Mouse (Mus musculus): ENCODE results near the gene Treml1.
"Not testable (repeated sequence)": the region's sequence is repeated elsewhere in the genome, so short reads cannot be mapped to it uniquely, and the experiment has no call there.

Gene Treml1

GRCm38 (mm10) chr17:48359616-48360015 lies at the start of gene Treml1:
Gene Treml1, plus strand, starts transcription at chr17:48359916.
- no peak for DNase-seq (ENCODE audit: low spot score)

GRCm38 (mm10) chr17:48312124-48312523 lies 47.6 kb upstream of the Treml1 start:
- no peak for DNase-seq (ENCODE audit: low spot score)

- DNase-seq (ENCODE audit: low spot score), result not testable (repeated sequence)
These were observed 43.7 kb upstream of the Treml1 start, which contains the start of gene B430306N03Rik for GRCm38 (mm10) chr17:48315905-48316579. Gene B430306N03Rik, plus strand, starts transcription at chr17:48316141.

GRCm38 (mm10) chr17:48318686-48319085 lies 41.0 kb upstream of the Treml1 start:
- no peak for DNase-seq (ENCODE audit: low spot score)

GRCm38 (mm10) chr17:48321279-48321678 lies 38.4 kb upstream of the Treml1 start:
- DNase-seq (ENCODE audit: low spot score), result no peak

- DNase-seq (ENCODE audit: low spot score), result no peak
These were observed 36.5 kb upstream of the Treml1 start for GRCm38 (mm10) chr17:48323236-48323635.

- DNase-seq (ENCODE audit: low spot score), result no peak
These were observed 35.5 kb upstream of the Treml1 start for GRCm38 (mm10) chr17:48324258-48324657.

- no peak for DNase-seq (ENCODE audit: low spot score)
These were observed 34.6 kb upstream of the Treml1 start for GRCm38 (mm10) chr17:48325093-48325492.

GRCm38 (mm10) chr17:48325638-48326037 lies 34.1 kb upstream of the Treml1 start:
- DNase-seq (ENCODE audit: low spot score), result no peak

GRCm38 (mm10) chr17:48326656-48327055 lies 33.1 kb upstream of the Treml1 start:
- no peak for DNase-seq (ENCODE audit: low spot score)

GRCm38 (mm10) chr17:48332524-48332923 lies 27.2 kb upstream of the Treml1 start:
- DNase-seq (ENCODE audit: low spot score), result no peak

GRCm38 (mm10) chr17:48334186-48334585 lies 25.5 kb upstream of the Treml1 start:
- DNase-seq (ENCODE audit: low spot score), result no peak

- peak; percentile 77 for DNase-seq (ENCODE audit: low spot score)
These were observed 22.9 kb upstream of the Treml1 start for GRCm38 (mm10) chr17:48336857-48337256.

- DNase-seq (ENCODE audit: low spot score), result no peak
These were observed 19.4 kb upstream of the Treml1 start for GRCm38 (mm10) chr17:48340267-48340666.

GRCm38 (mm10) chr17:48341947-48342346 lies 17.8 kb upstream of the Treml1 start:
- DNase-seq (ENCODE audit: low spot score), result no peak

GRCm38 (mm10) chr17:48343065-48343464 lies 16.7 kb upstream of the Treml1 start:
- DNase-seq (ENCODE audit: low spot score), result no peak

- no peak for DNase-seq (ENCODE audit: low spot score)
These were observed 13.9 kb upstream of the Treml1 start for GRCm38 (mm10) chr17:48345824-48346223.

- DNase-seq (ENCODE audit: low spot score), result no peak
These were observed 13.5 kb upstream of the Treml1 start, which contains the start of gene Trem2 for GRCm38 (mm10) chr17:48346231-48346630. Gene Trem2, plus strand, starts transcription at chr17:48346401.

- no peak for DNase-seq (ENCODE audit: low spot score)
These were observed 12.9 kb upstream of the Treml1 start for GRCm38 (mm10) chr17:48346834-48347233.

- DNase-seq (ENCODE audit: low spot score), result no peak
These were observed 12.4 kb upstream of the Treml1 start for GRCm38 (mm10) chr17:48347287-48347686.

- DNase-seq (ENCODE audit: low spot score), result no peak
These were observed 9.0 kb upstream of the Treml1 start for GRCm38 (mm10) chr17:48350681-48351193.

- not testable (repeated sequence) for DNase-seq (ENCODE audit: low spot score)
These were observed 6.7 kb upstream of the Treml1 start for GRCm38 (mm10) chr17:48352976-48353375.

GRCm38 (mm10) chr17:48355822-48356221 lies 3.9 kb upstream of the Treml1 start:
- no peak for DNase-seq (ENCODE audit: low spot score)

GRCm38 (mm10) chr17:48357892-48358291 lies 1.8 kb upstream of the Treml1 start:
- no peak for DNase-seq (ENCODE audit: low spot score)
